Mouse (Mus musculus) liver, embryonic 11.5 days (tissue): ENCODE measurements around the gene Nipa2. TPM values are rescaled to one million over a fixed set of nuclear protein-coding genes. Genes with fewer than 3 reads are reported as not detected.

Experiments used
- ATAC-seq: fragments of 200-750 bp; cut with Nextera tagmentation; replicated peaks from 2 replicates; pipeline ENCODE4 v1.8.0; 2017; ENCODE audit warnings: moderate number of reproducible peaks, mild to moderate bottlenecking, moderate TSS enrichment, moderate library complexity; ENCODE audit not compliant: low FRiP score
- DNase-seq: peaks from one replicate; pipeline ENCODE4 v3.0.0-alpha.2; 2017; ENCODE audit warnings: low spot score
- H3K27ac ChIP-seq: fragments of 300-500 bp; sonication (generic); 2 replicates; pipeline ENCODE4 v1.5.1; 2014; ENCODE audit warnings: mild to moderate bottlenecking, low read depth, low read length, control low read depth
- H3K27me3 ChIP-seq: fragments of 300-500 bp; sonication (generic); replicated peaks from 2 replicates; pipeline ENCODE4 v1.6.1; 2014; ENCODE audit warnings: low read length, mixed read lengths; ENCODE audit not compliant: control insufficient read depth, insufficient read depth
- H3K36me3 ChIP-seq: fragments of 300-500 bp; sonication (generic); 2 replicates; pipeline ENCODE4 v1.6.1; 2014; ENCODE audit warnings: mild to moderate bottlenecking, low read length, moderate library complexity, mixed read lengths; ENCODE audit not compliant: control insufficient read depth, insufficient read depth
- H3K4me1 ChIP-seq: fragments of 300-500 bp; sonication (generic); replicated peaks from 2 replicates; pipeline ENCODE4 v1.6.1; 2014; ENCODE audit warnings: low read length, mixed read lengths; ENCODE audit not compliant: control insufficient read depth, insufficient read depth
- H3K4me2 ChIP-seq: fragments of 300-500 bp; sonication (generic); 2 replicates; pipeline ENCODE4 v1.6.1; 2014; ENCODE audit warnings: mild to moderate bottlenecking, control low read depth, moderate library complexity
- H3K4me3 ChIP-seq: fragments of 300-500 bp; sonication (generic); 2 replicates; pipeline ENCODE4 v1.5.1; 2014; ENCODE audit warnings: low read depth, low read length, control low read depth
- H3K9ac ChIP-seq: fragments of 300-500 bp; sonication (generic); 2 replicates; pipeline ENCODE4 v1.6.1; 2014; ENCODE audit warnings: low read depth, low read length, control low read depth
- H3K9me3 ChIP-seq: fragments of 300-500 bp; sonication (generic); 2 replicates; pipeline ENCODE4 v1.6.1; 2016; ENCODE audit warnings: low read length, inconsistent platforms, mixed read lengths; ENCODE audit not compliant: control insufficient read depth
- WGBS: fragments of 180-500 bp; shearing (Covaris S2); extraction: QIAGEN DNeasy Blood & Tissue Kit; methylation state at CpG from one replicate; pipeline ENCODE4 v1.1.7; 2014; 5-methylcytosine and 5-hydroxymethylcytosine counted together
- polyA plus RNA-seq: library from polyadenylated mRNA; unstranded; fragments of >200 nt; fragmentation: Nextera tagmentation; extraction: Ambion mirVana; gene quantifications from 2 replicates; pipeline ENCODE4 v1.2.1, GENCODE M21; 2014

Gene Nipa2
- polyA plus RNA-seq, 1 experiment from 2014 or later: 42.2 TPM

- Histone ChIP-seq H3K27ac (no peak overlapping the region), H3K4me3 (no peak overlapping the region), H3K9me3 (no peaks in the 10 kb centered on the region), H3K36me3 (peaks cover 3% of the 10 kb centered on the region), H3K4me1 (no peaks in the 10 kb centered on the region; the same call in 1 of the 2 replicates), H3K9ac (no peak overlapping the region), H3K4me2 (peak overlapping the region; percentile 44), H3K27me3 (no peaks in the 10 kb centered on the region)
- ATAC-seq (no peak), DNase-seq (no peak)
- WGBS: 94% methylated on average over 1 of the region's 1 CpGs
Observed at GRCm38 (mm10) chr7:55960506-55960905, 1.8 kb downstream of the Nipa2 start.

GRCm38 (mm10) chr7:55959801-55960200 lies 2.5 kb downstream of the Nipa2 start:
- no peaks in the 10 kb centered on the region for H3K9me3 ChIP-seq
- H3K4me1 ChIP-seq: no peaks in the 10 kb centered on the region; the same call in 1 of the 2 replicates
- H3K4me3 ChIP-seq: no peak overlapping the region
- ATAC-seq (no peak), DNase-seq (no peak)
- peaks cover 8% of the 10 kb centered on the region for H3K36me3 ChIP-seq
- no peaks in the 10 kb centered on the region for H3K27me3 ChIP-seq
- H3K4me2 ChIP-seq: no peak overlapping the region
- WGBS: 98% methylated on average over 3 of the region's 3 CpGs
- no peak overlapping the region for H3K27ac ChIP-seq
- no peak overlapping the region for H3K9ac ChIP-seq

GRCm38 (mm10) chr7:55957916-55958315 lies 4.4 kb downstream of the Nipa2 start:
- 95% methylated on average over 4 of the region's 4 CpGs for WGBS
- Histone ChIP-seq H3K27ac (no peak overlapping the region), H3K36me3 (peaks cover 11% of the 10 kb centered on the region), H3K9ac (no peak overlapping the region), H3K9me3 (peaks cover 3% of the 10 kb centered on the region; the same call in 1 of the 2 replicates), H3K4me2 (no peak overlapping the region), H3K4me1 (no peaks in the 10 kb centered on the region; the same call in 1 of the 2 replicates), H3K4me3 (no peak overlapping the region), H3K27me3 (no peaks in the 10 kb centered on the region)
- no peak for DNase-seq
- no peak for ATAC-seq

GRCm38 (mm10) chr7:55957178-55957577 lies 5.1 kb downstream of the Nipa2 start:
- no peak for ATAC-seq
- 86% methylated on average over 3 of the region's 3 CpGs for WGBS
- DNase-seq: no peak

GRCm38 (mm10) chr7:55956054-55956453 lies 6.2 kb downstream of the Nipa2 start:
- Histone ChIP-seq H3K4me3 (no peak overlapping the region), H3K36me3 (peaks cover 11% of the 10 kb centered on the region), H3K9ac (no peak overlapping the region), H3K4me1 (no peaks in the 10 kb centered on the region), H3K4me2 (no peak overlapping the region), H3K27ac (no peak overlapping the region), H3K9me3 (peaks cover 3% of the 10 kb centered on the region; the same call in 1 of the 2 replicates), H3K27me3 (no peaks in the 10 kb centered on the region)
- ATAC-seq (no peak), DNase-seq (no peak)
- 91% methylated on average over 2 of the region's 2 CpGs for WGBS

More at GRCm38 (mm10) chr7:55957178-55957577, 5.1 kb downstream of the Nipa2 start:
- H3K4me3 ChIP-seq: no peak overlapping the region
- H3K27ac ChIP-seq: no peak overlapping the region
- no peak overlapping the region for H3K4me2 ChIP-seq
- H3K9me3 ChIP-seq: peaks cover 3% of the 10 kb centered on the region; the same call in 1 of the 2 replicates
- peaks cover 11% of the 10 kb centered on the region for H3K36me3 ChIP-seq
- no peaks in the 10 kb centered on the region for H3K27me3 ChIP-seq
- H3K9ac ChIP-seq: no peak overlapping the region
- no peaks in the 10 kb centered on the region for H3K4me1 ChIP-seq

GRCm38 (mm10) chr7:55938341-55938740 lies 23.9 kb downstream of the Nipa2 start:
- no peaks in the 10 kb centered on the region for H3K4me1 ChIP-seq
- H3K27me3 ChIP-seq: no peaks in the 10 kb centered on the region

GRCm38 (mm10) chr7:55935025-55935424 lies 27.3 kb downstream of the Nipa2 start:
- Histone ChIP-seq H3K4me1 (no peaks in the 10 kb centered on the region), H3K9me3 (no peaks in the 10 kb centered on the region), H3K27me3 (no peaks in the 10 kb centered on the region), H3K27ac (no peak overlapping the region), H3K9ac (no peak overlapping the region), H3K4me2 (no peak overlapping the region), H3K4me3 (no peak overlapping the region), H3K36me3 (peaks cover 8% of the 10 kb centered on the region)
- no peak for DNase-seq
- WGBS: 94% methylated on average over 2 of the region's 2 CpGs
- no peak for ATAC-seq

More at GRCm38 (mm10) chr7:55938341-55938740, 23.9 kb downstream of the Nipa2 start:
- DNase-seq (no peak), ATAC-seq (no peak)
- Histone ChIP-seq H3K36me3 (peaks cover 5% of the 10 kb centered on the region; the same call in 1 of the 2 replicates), H3K4me2 (no peak overlapping the region), H3K4me3 (no peak overlapping the region), H3K9me3 (no peaks in the 10 kb centered on the region), H3K27ac (no peak overlapping the region), H3K9ac (no peak overlapping the region)
- 84% methylated on average over 4 of the region's 4 CpGs for whole genome bisulfite sequencing

GRCm38 (mm10) chr7:55928649-55929048 lies 33.6 kb downstream of the Nipa2 start:
- no peak for DNase-seq
- H3K4me1 ChIP-seq: no peaks in the 10 kb centered on the region
- H3K27me3 ChIP-seq: no peaks in the 10 kb centered on the region
- H3K27ac ChIP-seq: no peak overlapping the region
- no peak overlapping the region for H3K4me3 ChIP-seq
- no peak overlapping the region for H3K4me2 ChIP-seq
- H3K36me3 ChIP-seq: peaks cover 14% of the 10 kb centered on the region
- H3K9me3 ChIP-seq: no peaks in the 10 kb centered on the region
- 71% methylated on average over 2 of the region's 2 CpGs for WGBS
- no peak for ATAC-seq
- no peak overlapping the region for H3K9ac ChIP-seq

GRCm38 (mm10) chr7:55927262-55927661 lies 35.0 kb downstream of the Nipa2 start:
- Histone ChIP-seq H3K36me3 (peaks cover 21% of the 10 kb centered on the region), H3K9ac (no peak overlapping the region), H3K4me1 (no peaks in the 10 kb centered on the region), H3K27me3 (no peaks in the 10 kb centered on the region), H3K27ac (no peak overlapping the region), H3K4me3 (no peak overlapping the region), H3K4me2 (no peak overlapping the region), H3K9me3 (no peaks in the 10 kb centered on the region)
- DNase-seq (no peak), ATAC-seq (0 out of 2 replicates have a peak, but pooled peaks have one; percentile 23)
- 79% methylated on average over 4 of the region's 4 CpGs for WGBS
